Mouse (Mus musculus) right cerebral cortex, postnatal 14 days (tissue): ENCODE data around the gene H2afb3.
"Not testable (repeated sequence)": the region's sequence is repeated elsewhere in the genome, so short reads cannot be mapped to it uniquely, and the experiment has no call there.

Experiments used
- DNase-seq: peaks from one replicate; pipeline ENCODE4 v3.0.0; 2022

H2afb3 gene

GRCm38 (mm10) chrX:120312995-120313394 is at the start of gene H2afb3:
Gene H2afb3, minus strand, starts transcription at chrX:120313095.
- not testable (repeated sequence) for DNase-seq

DNA sequence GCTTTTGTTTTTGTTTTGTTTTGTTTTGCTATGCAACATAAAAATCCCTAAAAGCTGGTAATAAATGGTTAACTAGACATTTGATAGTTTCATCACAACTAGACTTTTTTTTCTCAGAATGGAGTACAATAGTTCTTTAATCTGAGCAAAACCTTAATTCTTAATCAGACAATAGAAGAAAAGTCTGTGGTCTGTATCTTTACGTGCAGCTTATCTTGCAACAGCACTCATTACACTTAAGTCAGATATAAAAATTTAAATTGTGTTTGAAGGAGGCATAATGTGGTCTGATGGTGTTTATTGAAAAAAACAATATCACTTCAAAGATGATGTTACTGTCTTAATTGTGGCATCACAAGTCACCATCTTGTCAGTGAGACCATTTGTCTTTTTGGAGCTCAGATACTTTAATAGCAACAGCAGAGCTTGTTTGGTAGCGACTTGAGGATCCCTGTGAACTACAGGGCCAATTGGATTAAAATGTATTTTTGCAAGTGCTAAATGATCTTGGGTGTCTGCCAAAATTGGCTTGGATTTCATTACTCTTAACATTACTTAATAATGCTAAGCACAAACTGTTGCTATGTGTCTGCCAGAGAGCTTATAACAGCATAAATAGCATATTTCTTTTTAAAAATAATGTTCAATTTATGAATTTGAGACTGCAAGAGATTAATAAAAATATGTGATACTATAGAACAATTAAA is 11.3 kb downstream of the H2afb3 start:
- no peak for DNase-seq

DNA sequence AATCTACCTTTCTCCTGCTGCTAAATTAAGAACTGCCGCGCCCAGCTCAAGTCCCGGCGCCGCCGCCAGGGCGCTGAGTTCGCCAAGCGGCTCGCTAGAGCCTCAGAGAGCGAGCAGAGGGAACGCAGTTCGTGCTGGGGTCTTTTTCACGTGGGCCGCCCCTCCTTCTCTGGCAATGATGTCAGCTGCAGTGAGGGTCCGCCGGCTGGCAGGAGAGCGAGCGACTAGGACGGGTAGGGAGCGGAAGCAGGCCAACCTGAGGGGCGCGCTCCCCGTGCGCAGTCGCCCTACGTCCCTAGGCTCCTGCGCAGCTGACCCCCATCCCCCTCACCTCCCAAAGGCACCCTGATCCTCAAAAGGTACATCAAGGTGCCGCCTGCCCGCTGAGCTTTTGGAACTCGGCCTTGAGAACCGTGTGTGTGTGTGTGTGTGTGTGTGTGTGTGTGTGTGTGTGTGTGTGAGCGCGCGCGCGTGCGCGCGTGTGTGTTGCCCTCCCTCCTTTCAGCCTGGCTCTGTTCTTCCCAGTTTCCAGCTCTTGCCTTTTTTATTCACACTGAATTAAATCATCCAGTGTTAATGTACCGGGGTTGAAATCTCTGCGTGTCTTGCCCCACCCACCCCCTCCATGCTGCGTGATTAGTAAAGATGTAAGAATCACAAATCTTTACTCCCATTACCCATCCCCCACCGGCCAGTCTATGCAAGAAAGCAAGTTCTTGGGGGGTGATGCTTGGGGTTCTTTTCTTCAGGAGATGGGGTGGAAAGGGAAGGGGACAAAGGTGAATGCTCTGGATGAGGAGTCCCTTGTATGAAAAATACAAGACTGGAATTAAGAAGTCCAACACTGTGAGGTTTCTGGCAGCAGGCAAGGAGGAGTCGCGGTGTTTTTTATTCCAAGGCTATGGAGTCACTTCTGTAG is 19.8 kb downstream of the H2afb3 start:
- peak; percentile 18 for DNase-seq

GRCm38 (mm10) chrX:120291696-120292095 is 21.2 kb downstream of the H2afb3 start:
- peak; percentile 21 for DNase-seq

DNA sequence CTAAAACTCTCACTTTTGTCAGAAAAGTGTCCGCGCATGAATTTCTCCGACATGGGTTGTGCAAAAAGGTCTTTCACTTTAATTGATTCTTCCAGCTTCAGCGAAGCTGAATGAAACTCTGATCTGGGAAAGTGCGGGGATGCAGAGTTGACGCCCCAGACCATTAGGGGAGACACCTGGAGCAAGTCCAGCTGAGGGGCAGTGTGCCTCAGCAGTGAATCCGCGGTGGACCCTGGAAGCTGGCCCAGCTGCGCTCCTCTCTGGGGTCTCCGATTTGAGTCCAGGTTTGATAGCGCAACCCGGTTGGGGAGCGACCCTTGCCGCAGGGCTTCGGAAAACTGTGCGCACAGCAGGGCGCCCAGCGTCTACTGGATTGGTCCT is 22.0 kb downstream of the H2afb3 start:
- peak; percentile 12 for DNase-seq

DNA sequence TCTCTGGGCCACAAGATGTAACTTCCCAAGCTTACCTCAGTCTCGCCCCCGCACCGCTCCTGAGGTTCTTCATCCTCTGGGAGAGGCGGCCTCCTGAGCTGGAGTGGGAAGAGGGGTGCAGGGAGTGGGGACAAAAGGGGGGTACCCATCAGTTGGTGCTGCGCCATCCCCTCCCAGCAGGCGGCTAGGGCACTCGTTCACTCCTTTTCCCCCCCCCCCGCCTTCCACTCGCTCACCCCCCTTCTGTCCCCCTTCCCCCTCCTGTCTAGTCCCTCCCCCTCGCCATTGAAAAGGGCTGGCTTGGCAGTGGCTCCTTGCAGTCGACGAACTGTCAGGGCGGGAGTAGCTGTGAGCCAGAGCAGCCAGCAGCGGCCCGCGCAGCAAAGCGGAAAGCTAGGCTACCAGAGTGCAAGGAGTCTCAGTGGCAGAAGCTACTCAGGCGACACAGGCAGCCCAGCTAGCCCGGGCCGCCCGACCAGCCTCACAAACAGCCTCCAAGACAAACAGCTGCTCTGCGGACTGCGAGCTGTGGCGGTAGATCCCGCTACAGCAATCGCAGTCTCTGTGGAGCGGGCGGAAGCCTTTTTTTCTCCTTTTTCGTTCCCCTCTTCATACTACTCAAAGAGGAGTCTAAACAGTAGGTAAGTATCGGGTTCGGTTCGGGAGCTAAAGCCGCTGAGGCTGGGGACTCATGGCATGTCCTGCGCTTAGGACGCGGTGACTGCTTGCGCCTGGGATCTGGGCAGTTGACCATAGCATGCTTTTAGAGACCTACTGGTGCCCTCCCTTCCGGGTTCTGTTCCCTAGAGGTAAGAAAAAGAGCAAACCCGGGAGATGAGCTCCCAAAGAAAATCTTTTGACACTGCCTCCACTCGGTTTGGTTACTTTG is 22.6 kb downstream of the H2afb3 start, which contains the start of gene Pcdh11x:
Pcdh11x (plus strand) TSS at position 249 of the 889 bp plus-strand sequence.
- DNase-seq, result peak; percentile 58

DNA sequence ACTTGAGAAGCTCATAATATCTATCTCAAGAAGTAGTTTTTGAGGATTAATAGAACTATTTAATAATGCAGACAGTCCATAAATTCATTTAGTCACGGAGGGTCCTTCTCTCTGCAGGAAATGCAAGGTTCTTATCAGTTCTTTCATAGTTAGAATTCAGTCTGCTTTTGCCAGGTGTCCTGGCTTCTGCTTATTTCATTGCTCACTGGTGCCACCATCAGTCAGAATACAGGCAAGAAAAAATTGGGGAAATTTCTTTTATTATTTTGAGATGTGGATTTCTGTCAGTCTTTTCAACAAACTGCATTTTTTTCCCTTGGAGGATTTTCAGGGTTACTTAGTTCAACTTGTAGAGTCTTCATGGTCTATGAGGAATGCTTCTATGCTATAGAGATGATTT is 25.4 kb downstream of the H2afb3 start:
- no peak for DNase-seq

GRCm38 (mm10) chrX:120285522-120285921 is 27.4 kb downstream of the H2afb3 start:
- no peak for DNase-seq
